Mouse (Mus musculus): ENCODE results near the gene Gm10639. TPM values are rescaled to one million over a fixed set of nuclear protein-coding genes. Genes with fewer than 3 reads are reported as not detected.
"Not testable (repeated sequence)": the region's sequence is repeated elsewhere in the genome, so short reads cannot be mapped to it uniquely, and the experiment has no call there.

The Gm10639 gene
- total RNA-seq (2021): not detected
- long read RNA-seq, experiment 1: 0 reads
- long read RNA-seq, experiment 2: 0 reads

GRCm38 (mm10) chr9:78289723-78290122, at the start of gene Gm10639:
Gene Gm10639 (plus strand): TSS chr9:78289923.
- not testable (repeated sequence) for DNase-seq

GRCm38 (mm10) chr9:78255683-78256470, 33.8 kb upstream of the Gm10639 start:
- peak; percentile 11 to 16 for DNase-seq

- not testable (repeated sequence) for DNase-seq
Observed at GRCm38 (mm10) chr9:78256914-78257313, 32.8 kb upstream of the Gm10639 start, which contains the start of gene Gm3776. Gene Gm3776 (plus strand): TSS chr9:78257129.

- peak; percentile 58 to 59 for DNase-seq
Observed at GRCm38 (mm10) chr9:78259688-78260087, 30.0 kb upstream of the Gm10639 start.

GRCm38 (mm10) chr9:78270945-78271344, 18.8 kb upstream of the Gm10639 start:
- not testable (repeated sequence) for DNase-seq

DNA sequence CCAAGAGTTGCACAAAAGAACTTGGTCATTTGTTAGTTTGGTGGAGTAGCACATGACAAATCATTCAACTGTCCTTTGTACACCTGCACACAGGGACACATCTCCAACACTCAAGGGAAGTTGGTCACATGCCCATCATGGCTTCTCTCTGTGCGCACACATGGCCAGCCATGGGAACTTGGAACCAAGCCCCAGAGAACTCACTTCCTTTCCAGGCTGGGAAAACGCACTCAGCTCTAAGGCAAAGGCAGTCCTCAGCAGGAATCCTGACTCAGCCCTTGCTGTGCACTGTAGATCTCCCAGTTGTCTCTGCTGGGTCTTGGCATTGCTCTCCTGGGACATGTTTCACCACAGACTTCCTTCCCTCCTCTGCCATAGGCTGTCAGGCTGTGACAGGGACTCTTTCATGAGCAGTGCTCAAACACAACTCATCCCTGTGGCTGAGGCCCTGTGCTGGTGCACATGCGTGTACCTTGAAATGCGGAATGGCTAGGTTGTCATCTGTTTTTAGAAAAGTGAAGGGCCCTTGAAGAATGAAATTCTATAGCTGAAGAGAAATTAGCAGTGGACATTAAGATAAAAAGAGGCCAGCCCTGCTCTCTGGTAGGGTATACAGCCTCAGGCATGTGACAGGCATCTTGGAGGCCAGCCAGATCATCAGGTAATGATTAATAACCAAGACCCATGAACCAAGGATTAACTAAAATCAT, 7.6 kb upstream of the Gm10639 start:
- DNase-seq: peak; percentile 22 to 46

- DNase-seq: not testable (repeated sequence)
Observed at GRCm38 (mm10) chr9:78289063-78289462, 660 bp upstream of the Gm10639 start.

GRCm38 (mm10) chr9:78292462-78292861, 2.7 kb downstream of the Gm10639 start:
- not testable (repeated sequence) for DNase-seq

DNA sequence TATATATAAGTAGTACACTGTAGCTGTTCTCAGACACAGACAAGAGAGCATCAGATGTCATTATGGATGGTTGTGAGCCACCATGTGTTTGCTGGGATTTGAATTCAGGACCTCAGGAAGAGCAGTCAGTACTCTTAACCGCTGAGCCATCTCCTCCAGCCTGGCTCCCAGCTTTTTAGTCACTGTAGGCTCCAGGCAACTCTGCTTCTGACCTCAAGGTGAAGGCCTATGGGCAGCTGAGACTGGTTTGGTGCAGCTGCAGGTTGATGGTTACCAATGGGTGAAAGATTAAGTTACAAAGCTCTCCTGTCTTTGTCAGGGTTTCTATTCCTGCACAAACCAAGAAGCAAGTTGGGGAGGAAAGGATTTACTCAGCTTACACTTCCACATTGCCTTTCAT, 4.0 kb downstream of the Gm10639 start:
- DNase-seq: not testable (repeated sequence)

DNA sequence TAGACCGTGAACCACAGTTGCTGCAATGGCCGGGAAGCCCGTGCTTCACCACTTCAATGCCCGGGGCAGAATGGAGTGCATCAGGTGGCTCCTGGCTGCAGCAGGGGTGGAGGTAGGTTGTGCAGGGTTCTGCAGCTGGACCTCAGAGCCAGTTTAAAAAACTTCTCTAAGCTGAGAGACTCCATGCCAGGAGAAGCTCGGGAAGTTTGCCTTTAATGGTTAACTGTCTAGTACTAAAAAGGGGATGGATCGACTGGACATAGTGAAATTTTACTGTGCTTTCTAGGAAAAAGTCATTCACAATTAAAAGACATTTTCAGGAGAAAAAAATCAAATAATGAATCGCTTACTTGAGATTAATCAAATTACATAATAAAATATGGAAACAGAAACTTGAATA, 5.1 kb downstream of the Gm10639 start:
- not testable (repeated sequence) for DNase-seq

DNA sequence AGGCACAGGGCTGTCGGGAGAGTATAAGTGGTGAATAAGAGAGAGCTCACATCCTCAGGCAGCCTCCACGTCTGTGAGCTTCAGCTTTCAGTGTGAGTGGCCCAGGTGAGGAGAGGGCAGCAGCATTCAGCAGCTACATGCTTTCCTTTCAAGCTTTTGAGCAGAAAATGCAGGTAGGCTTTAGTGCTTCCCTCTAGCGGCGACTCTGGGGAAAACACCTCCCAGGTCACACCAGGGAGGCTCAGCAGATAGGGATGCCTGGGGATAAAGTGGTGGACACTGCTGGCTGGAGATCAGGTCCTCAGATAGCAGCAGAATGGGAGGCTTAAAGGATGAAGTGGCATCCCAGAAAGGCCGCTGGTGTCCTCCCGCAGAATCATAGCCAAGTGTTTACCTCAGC, 6.4 kb downstream of the Gm10639 start:
- peak; percentile 31 to 50 for DNase-seq

DNA sequence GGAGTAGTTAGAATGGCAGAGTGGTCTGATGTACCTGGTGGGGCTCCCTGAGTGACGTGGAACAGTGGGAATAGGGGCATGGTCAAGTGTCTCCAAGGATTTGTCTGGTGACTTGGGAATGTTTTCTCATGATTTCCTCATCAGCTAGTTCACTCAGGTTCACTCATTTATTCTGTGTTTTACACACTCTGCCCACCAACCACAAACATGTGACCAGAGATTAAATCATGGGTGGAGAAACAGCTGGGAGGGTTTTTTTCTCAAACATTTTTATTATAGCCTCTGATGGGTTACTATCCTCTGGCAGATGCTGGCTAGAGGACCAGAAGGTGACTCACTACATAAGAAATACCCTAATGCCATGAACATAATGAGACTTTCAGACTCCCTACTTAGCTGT, 8.5 kb downstream of the Gm10639 start:
- no peak for DNase-seq

- peak in 1 of 2 experiments; percentile 3 for DNase-seq
Observed at GRCm38 (mm10) chr9:78299143-78299542, 9.4 kb downstream of the Gm10639 start.

DNA sequence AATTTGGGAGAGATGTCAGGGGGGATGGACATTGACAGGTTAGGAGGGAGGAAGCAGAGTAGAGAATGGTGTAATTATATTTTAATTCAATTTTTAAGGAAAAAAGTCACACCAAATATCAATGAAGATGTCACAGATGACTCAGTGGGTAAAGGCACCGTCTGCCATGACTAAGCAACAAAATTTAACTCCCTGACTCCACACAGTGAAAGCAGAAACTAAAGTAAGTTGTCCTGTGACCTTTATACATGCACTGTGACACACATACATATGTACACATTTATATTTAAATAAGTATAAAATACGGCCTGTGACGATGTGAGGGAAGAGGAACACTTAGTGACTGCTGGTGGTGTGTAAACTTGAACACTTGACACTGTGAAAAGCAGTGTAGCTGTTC, 18.4 kb downstream of the Gm10639 start:
- DNase-seq: not testable (repeated sequence)

DNA sequence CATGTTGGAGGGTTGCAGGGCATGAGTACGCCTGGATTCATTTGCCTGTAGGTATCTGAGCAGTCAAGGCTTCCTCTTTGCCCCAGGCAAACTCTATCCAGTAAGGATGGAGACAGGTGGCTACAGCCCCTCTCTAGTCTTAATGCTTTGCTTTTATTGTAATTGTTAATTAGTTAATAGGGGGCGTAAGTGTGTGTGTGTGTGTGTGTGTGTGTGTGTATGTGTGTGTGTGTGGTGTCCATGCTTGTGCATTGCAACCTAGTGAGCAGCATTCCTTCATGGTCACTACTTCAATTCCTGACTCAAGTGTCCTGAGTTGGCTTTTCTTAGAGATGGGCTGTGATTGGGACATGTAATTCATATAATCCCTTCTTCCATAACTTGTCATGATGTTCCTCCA, 25.0 kb downstream of the Gm10639 start, which contains the start of gene Omt2a:
Gene Omt2a (minus strand): TSS at position 101 of the 400 bp plus-strand sequence.
- no peak for DNase-seq

- peak; percentile 7 to 23 for DNase-seq
Observed at GRCm38 (mm10) chr9:78319499-78319898, 29.8 kb downstream of the Gm10639 start.

DNA sequence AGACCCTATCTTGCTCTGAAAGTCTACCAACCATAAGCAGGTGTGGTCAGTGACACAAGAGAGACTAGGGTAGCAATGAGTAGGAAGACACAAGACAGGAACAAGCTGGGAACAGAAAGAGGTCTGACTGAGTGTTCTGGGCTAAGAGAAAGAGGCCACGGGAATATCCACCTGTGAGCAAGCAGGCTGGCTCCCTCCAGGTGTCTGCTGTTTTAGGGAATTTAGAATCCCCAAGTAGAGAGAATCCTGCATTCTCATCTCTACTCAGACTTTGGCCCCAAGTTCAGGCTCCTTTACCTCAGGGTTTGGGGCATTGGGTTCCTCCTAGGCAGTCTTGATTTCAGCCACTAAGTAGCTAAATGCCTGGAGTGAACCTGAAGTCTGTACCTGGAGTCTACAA, 37.6 kb downstream of the Gm10639 start, which contains the start of gene Omt2b:
Gene Omt2b (plus strand): TSS at position 301 of the 400 bp plus-strand sequence.
- DNase-seq: not testable (repeated sequence)

- peak in 1 of 2 experiments; percentile 27 for DNase-seq
Observed at GRCm38 (mm10) chr9:78337050-78337449, 47.3 kb downstream of the Gm10639 start.

- DNase-seq: peak; percentile 43 to 59
Observed at GRCm38 (mm10) chr9:78340324-78340723, 50.6 kb downstream of the Gm10639 start.

- DNase-seq: not testable (repeated sequence)
Observed at GRCm38 (mm10) chr9:78342494-78342893, 52.8 kb downstream of the Gm10639 start.

GRCm38 (mm10) chr9:78343055-78343454, 53.3 kb downstream of the Gm10639 start:
- not testable (repeated sequence) for DNase-seq

- not testable (repeated sequence) for DNase-seq
Observed at GRCm38 (mm10) chr9:78345235-78345634, 55.5 kb downstream of the Gm10639 start.

DNA sequence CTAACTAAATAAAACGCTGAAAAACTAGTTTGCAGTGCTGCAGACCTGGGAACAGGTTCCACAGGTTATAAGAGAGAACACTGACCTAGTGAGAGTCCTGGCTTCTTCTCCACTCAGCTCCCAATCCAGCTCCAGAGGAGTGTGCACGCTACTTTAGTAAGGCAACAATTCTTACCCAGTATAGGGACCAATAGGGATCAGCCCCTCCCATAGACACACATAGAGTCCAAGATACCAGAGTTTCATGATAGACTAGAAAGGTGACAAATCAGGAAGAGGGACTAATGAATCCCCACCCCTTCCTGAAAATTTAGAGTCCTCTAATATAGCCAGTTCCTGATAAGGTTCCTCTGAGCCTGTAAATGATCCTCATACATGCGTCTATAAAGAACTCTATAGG, 57.3 kb downstream of the Gm10639 start:
- DNase-seq: no peak

Data from adrenal gland, postnatal 36 days (tissue).